Mouse (Mus musculus): ENCODE measurements around the gene Senp7.
"Not testable (repeated sequence)": the region's sequence is repeated elsewhere in the genome, so short reads cannot be mapped to it uniquely, and the experiment has no call there.

The Senp7 gene

DNA sequence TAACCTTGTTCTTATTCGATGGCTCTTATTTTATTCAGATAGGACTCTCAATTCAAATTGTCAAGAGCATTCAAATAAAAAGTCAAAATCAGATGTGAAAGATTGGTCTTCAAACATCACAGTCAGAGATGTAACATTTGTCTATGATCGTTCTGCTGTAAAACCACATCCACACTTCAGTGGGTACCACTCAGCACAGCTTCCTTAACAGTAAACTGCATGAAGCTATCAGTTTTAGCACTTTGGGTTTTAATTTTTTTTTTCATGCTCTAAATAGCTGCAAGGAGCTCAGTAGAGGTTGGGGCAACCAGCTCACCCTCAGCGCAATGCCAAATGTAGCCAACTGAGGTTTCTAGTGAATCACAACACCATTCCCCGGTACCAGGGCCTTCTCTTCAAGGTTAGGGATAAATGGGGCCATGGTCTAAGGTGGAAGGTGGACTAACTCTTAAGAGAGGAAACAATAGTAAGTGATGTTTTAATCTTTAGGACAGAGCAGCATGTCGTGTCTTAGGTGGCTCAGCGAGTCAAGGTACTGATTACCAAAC lies 20.5 kb downstream of the Senp7 start:
- no peak for DNase-seq

DNA sequence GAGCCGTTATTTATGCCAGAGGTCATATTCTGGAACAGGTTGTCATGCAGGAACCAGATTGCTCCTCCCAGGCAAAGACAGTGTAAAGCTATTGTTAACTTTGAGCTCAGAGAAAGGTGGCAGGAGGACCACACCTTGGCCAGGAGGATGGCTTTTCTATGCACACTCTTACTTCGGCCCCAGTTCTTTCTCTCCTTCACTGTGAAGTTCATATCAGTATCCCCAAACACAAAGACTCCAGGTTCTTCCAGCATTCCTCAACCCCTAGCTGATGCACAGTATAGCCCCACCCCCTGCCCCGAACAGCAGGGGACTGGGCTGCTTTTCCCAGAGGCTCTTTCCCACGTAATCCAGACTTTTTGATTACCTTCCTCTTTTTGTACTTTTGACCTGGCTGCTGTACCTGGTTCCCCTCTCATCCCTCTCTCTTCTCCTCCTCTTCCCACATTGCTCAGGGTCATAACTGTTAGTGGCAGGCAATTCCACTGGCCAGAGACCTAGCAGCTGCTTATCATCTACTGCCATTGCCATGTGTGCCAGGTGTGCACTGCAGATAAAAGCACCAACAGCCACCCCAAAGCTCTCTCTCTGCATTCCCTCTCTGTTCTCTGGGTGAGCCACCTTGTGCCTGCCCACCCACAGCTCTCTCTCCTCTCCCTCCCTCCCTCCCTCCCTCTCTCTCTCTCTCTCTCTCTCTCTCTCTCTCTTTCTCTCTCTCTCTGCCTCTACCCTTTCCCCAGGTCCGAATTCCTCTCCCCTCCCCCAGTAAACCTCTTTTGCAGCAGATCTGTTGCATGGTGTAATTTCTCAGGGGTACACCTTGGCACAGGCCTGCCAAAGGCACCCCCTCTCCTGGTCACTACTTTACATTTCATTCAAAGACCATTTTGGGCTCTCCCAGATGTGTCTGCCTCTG lies 23.4 kb downstream of the Senp7 start:
- DNase-seq = no peak

DNA sequence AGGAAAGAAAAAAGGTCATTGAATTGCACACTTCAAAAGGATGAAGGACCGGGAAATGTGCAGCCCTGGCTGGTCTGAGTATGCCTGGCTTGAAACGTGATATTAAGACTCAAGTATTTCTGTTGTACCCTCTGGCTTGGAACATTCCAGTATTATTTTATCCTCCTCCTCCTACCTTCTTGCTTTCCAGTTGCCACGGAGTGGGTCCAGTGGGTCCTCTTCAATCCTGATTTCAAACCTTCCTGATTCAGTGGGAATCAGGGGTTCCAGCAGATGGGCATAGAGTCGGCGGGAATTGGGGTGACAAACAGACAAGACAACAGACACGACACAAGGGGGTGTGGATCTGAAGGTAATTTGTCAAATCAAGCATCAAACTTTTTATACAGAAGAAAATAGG lies 24.4 kb downstream of the Senp7 start:
- no peak for DNase-seq

DNA sequence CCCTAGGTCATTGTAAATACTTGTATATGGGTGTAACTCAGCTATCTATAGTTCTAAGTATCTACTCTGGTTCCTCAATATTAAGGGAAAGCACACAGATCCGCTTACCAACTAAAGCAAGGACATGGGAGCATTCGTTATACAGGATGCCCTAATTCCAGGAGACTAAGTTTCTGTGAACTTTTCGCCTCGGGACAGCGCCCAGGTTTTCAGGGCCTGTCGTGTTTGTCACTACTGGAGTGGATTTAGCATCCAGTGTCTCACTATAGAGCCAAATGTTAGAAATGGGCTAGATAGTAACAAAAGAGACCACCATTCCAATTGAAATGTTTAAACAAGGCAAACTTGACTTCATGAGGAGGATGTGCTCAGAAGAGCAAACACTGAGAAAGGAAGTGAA lies 25.0 kb downstream of the Senp7 start:
- DNase-seq = not testable (repeated sequence)

DNA sequence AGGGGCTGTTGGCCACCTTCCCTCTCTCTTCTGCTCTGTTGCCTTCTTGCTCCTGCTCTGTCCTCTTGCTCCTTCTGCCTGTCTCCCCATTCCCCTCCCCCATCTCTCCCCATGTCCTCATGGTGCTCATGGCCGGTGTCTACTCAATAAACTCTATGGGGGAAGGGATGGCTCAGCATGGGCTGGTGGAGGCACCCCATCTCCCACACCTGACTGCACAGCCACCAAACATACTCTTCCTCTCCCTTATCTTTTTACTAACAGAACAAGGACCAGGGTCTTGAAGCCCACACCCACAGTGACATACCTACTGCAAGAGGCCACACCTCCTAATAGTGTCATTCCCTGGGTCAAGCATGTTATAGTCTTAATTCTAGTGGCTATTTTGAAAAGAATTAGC lies 26.0 kb downstream of the Senp7 start:
- no peak for DNase-seq

DNA sequence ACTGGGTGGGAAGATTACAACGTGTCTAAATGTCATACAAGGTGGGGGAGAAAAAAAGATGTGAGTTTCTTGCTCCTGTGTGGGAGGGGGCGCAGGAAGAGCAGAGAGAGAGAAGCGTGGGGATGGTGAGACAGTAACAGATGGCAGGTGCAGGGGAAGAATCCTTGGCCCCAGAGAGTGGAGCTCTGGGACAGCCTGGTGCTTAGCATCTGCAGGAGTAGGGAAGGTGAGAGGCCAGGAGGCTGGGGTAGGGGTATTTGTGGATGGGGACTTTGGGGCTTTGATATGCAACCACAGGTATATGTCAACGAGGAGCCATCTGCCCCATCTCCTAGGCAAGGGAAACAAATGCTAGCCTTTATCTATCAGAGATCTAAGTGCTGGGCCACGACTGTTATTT lies 26.4 kb downstream of the Senp7 start:
- DNase-seq = no peak

DNA sequence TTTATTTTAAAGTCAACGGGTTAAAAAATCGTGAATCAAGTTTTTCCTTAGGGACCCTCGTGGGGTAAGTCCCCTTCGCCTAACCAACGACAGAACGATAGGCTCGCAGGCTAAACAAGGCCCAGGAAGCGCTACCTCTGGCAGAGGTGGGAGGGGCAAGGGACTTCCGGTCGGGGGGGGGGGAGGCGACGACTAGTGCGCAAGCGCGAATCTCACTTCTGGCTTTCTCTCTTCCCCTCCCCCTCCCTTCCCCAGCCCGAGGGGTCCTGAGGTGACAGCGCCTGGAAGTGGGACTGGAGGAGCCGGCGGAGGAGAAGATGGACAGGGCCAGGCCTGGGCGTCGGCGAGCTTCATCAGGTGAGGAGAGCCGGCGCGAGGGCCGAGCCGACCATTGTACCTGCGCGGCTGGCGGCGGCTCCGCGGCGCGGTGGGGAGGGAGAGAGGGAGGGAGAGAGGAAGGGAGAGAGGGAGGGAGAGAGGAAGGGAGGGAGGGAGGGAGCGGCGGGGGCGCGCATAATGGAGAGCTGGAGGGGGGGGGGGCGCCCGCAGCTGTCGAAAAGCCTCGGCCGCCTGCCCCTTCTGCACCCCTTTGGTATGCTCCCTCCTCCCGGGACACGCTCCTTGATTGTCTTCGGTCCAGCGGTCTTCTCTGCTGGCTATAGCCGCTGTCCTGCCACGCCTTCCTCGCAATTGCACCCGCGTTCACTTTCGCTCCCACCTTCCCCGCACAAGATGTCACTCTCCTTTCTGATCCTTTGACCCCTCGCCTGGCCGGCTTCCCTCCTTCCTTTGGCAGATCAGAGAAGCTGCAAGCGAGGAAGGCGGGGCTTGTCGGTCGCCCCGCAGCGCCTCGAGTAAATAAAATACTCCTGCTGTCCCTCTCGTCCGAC lies 27.3 kb downstream of the Senp7 start:
- DNase-seq = peak; percentile 88

DNA sequence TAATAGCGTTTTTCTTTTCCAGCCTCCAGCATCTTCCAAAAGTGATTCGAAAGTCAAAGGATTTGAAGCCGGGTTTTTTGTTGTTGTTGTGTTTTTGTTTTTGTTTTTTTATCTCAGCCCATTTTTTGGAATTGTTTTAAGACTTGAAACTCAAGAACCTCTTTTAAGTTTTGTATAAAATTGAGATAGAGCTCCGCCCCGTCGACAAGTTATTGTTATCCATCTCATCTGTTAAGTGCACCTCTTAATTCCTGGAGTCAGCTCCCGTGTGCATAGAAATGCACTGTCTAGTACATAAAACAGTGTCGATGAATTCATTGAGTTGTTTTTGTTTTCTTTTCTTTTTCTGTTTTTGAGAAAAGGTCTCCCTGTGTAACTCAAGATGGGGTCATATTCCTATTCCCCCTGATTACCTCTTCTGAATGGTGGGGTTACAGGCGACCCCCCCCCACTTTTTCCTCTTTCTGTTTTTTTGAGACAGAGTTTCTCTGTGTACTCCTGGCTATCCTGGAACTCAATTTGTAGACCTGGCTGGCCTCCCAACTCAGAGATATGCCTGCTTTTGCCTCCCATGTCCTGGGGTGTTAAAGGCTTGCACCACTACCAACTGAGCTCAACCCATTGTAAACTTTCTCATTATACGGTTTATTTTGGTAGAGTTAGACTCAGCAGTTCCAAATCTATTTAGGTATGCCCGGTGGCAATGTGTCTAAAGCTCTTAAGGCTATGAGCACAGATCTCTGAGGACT lies 28.2 kb downstream of the Senp7 start:
- peak; percentile 11 for DNase-seq

DNA sequence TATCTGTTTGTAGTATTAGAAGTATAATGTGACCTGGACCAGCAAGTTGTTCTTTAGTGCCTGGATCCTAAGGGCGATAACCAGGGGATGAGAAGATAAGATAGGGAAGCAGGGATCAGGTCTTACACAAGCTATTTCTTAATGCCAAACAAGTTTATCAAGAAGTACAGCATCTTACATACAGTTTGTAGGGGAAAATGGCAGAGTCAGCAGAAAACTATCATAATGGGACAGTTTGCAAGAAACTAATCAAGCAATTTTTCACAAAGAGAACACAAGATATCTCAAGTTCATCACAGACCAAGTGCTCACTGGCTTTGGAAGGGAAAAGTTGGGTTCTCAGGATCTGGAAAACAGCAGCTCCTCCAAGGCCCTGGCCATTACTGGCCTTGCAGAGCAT lies 31.3 kb downstream of the Senp7 start:
- no peak for DNase-seq

DNA sequence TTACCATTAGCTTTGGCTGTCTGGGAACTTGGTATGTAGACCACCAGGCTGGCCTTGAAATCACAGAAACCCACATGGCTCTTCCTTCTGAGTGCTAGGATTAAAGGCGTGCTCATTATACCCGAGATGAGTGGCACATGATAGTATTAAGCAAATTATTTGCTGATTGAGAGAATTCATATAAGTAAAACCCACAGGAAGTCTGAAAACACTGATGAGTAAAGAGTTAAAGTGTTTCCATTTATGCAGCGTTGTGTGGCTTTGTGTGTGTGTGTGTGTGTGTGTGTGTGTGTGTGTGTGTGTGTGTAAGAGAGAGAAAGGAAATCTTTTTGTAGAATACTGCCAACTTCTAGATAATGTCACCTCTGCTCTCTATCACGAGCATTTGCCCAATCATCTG lies 33.6 kb downstream of the Senp7 start:
- DNase-seq = no peak

DNA sequence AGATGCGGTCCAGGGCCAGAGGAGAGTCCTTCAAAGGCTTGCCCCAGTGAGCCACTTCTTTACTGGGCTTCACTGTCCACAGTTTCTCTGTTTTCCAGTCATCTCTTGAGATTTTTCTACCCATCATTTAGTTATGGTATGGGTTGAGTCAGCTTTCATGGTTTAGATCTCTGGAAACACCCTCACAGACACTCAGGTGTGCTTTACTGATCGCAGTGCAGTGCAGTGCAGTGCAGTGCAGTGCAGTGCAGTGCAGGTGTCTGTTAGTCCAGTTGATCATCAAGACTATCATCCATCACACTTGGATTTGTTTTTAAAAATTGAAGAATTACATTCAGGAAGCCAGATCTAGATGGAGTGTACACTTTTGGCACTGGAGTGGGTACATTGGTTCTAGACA lies 38.2 kb downstream of the Senp7 start:
- DNase-seq = no peak

DNA sequence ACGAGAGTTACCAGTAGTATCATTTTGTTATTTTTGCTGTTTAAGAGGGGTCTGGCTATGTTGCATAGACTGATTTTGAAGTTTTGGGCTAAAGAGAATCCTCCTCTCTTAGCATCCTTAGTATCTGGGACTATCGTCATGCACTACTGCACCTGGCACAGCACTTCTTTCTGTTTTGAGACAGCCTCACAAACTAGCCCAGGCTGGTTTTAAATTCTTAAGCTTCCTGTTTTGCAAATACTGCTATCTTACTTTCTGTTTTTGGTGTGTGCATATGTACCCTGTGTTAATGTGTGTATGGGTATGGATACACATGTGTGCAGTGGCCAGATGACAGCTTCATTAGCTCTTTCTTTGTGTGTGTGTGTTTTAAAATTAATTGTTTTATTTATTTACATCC lies 42.2 kb downstream of the Senp7 start:
- DNase-seq = no peak

DNA sequence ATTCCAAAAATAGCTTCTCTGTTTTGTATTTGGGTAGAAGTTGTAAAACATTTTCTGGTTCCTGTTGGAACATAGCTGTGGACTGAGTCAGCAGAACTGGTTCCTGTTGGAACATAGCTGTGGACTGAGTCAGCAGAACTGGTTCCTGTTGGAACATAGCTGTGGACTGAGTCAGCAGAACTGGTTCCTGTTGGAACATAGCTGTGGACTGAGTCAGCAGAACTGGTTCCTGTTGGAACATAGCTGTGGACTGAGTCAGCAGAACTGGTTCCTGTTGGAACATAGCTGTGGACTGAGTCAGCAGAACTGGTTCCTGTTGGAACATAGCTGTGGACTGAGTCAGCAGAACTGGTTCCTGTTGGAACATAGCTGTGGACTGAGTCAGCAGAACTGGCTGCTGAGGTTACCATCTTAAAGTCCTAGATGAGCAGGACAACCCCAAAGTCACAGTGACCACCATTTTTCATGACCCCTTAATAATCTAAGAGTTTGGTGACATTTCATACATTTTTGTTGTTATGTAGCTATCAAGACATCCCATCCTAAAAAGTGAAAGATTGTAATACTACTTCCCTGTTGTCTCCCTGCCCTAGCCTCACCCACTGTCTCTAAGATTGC lies 48.4 kb downstream of the Senp7 start:
- DNase-seq = not testable (repeated sequence)

DNA sequence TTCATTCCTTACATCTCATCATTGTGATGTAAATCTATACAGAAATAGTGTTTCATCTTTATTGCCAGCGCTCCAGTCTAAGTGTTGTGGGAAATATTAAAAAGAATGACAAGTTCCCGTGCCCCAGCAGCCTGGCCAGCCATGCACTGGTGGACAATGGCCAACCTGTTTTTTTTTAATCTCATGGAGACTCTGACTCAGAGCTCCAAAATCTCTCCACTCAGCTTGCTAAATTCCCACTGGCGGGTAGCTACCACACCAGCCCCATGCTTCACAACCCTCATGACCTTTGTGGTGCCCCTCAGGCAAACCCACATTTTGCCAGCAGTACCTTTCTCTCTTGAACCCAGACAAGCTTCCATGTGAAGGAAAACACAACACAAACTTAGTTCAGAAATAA lies 67.6 kb downstream of the Senp7 start:
- DNase-seq = no peak

DNA sequence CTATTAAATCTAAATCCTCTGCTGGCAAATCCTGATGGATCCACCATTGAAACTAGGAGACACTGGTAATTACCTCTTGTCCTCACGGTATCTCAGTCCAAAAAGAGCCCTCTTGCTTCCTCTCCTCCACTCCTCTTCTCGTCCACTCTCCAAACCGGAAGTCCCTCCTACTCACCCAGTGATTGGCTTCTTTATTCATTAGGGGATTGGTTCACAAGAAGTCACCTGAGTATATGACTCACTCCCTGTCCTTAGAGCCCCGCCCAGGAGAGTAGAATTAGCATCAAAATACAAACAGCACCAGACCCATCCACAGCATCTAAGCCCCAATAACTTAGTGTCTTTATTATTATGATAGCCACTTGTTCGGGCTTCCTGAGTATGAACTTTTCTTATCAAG lies 68.0 kb downstream of the Senp7 start:
- no peak for DNase-seq

DNA sequence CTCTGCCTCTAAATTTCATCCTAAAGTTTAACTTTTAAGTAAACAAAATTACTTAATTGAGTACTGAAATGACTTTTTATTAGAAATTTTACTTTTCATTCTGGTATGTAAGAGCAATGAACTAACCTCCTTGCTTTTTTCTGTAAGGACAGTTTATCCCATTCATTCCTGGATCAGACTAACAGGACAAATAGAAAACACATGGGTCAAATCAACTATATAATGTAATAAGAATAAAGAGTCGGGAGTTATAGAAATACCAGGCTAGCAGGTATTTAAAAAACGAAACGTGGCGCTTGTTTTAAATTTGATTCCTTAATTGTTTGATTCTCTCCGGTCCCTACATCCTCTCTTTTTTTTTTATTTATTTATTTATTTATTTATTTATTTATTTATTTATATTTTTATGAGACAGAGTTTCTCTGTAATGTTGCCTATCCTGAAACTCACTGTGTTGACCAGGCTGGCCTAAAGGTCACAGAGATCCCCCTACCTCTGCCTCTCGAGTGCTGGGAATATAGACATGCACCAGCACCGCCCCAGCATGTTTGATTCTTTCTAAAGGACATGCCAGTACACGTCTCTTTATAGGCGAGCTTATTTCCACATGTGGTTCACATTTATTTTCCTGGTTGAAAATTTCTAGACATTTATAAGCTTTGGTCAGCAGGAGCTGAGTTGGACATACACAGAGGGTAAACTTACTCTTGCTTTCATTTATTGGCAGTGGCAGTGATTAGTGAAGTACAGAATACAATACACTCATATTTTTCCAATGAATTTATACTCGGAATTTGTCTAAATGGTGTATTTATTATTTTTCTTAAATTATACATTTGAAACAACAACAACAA lies 69.4 kb downstream of the Senp7 start:
- DNase-seq = no peak

DNA sequence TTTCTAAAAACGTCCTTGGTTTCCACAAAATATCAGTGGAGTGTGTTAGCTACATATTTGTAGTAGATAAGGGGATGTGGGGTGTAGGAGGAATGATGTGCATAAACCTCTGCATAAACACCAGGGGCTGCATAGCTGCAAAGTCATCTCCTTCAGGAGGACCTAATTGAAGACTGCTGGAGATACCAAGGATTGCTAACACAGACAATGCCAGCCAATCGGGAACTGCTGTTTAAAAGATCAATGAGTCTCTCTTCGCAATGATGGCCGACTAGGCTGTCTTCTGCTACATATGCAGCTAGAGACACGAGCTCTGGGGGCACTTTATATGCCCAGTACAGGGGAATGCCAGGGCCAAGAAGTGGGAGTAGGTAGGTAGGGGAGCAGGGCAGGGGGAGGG lies 74.4 kb downstream of the Senp7 start:
- no peak for DNase-seq

DNA sequence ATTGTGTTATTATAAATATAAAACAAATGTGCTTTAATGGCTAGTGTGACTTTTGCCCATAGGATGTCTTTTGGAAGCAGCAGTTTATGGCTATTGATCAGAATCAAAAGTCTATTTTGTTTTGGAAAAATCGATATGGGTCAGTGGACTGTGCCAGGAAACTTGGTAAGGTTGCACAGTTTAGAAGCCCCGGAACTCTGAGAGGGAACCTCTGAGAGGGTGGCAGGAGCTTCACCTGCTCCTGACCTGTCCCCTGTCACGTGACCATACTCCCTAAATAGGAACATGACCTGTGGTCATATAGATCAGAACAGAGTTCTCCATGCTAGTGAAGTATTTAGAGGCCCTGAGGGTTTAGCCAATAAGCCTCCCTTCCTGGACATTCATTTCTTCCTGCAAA lies 75.9 kb downstream of the Senp7 start:
- DNase-seq = no peak

DNA sequence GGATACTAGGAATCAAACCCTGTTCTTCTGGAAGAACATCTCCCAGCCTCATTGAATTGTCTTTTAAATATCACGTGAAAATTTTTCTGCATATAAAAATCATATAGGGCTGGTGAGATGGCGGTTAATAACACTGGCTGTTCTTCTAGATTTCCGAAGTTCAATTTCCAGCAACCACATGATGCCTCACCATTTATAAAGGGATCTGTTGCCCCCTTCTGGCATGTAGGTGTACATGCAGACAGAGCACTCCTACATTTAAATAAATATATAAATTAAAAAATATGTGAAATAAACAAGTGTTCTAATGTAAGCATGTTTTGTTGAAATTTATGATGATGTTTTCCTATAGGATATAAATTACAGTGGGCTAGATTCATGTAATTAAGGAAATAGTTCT lies 83.5 kb downstream of the Senp7 start:
- no peak for DNase-seq

DNA sequence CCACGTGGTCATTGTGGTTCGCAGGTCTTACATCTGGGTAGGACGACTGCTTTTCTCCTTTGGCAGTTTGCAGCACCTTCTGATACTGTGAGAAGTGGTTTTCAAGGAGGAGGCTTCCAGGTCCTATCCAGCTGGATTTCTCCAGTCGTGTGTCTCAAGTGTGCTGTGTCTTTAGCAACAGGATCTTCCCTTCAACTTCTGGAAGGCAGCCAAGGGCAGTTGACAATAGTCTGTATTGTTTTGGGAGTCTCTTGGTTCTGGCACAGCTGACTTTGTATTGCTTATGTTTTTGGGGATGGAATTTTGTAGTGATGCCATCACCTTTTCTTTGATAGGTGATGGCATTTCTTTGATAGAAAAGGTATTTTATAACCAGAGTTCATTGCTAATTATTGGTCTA lies 86.0 kb downstream of the Senp7 start:
- no peak for DNase-seq

DNA sequence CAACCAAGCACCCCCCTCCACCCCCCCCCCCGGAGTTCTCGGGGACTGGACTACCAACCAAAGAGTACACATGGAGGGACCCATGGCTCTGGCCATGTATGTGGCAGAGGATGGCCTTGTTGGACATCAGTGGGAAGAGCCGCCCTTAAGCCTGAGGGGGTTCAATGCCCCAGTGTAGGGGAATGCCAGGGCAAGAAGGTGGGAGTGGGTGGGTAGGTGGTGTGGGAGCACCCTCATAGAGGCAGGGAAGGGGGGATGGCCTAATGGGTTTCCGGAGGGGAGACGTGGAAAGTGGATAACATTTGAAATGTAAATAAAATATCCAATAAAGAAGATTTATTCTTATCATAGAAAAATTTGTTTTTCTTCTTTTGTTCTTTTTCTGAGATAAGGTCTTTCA lies 89.5 kb downstream of the Senp7 start:
- not testable (repeated sequence) for DNase-seq

DNA sequence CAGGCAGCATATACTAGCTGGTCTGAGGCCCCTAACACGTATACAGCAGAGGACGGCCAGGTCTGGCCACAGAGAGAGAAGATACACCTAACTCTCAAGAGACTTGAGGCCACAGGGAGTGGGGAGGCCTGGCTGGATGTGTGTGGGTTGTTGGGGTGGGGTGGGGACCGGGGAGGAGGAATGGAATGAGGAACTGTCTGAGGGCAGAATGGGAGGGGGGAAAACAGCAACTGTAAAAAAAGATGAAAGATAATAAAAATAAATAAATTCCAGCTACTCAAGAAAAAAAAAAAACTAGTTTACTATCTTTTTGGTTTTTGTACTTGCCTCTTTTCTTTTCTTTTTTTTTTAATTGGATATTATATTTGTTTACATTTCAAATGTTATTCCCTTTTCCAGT lies 91.8 kb downstream of the Senp7 start:
- no peak for DNase-seq

Measured in right cerebral cortex, postnatal 4 days (tissue).